Mouse (Mus musculus): ENCODE measurements at regions not wholly inside any gene's neighbourhood (a gene's known extent, or its start where the extent isn't known, plus 50 kb on each side); places are given as distances from the start of the nearest gene placed in this dataset.

GRCm38 (mm10) chr4:52265196-52265595 lies 173.8 kb upstream of the Smc2 start:
- Histone ChIP-seq H3K4me2 (replicated peaks) (no peak overlapping the region), H3K27me3 (no peaks in the 10 kb centered on the region), H3K4me1 (peaks cover 3% of the 10 kb centered on the region; the same call in 1 of the 2 replicates), H3K4me3 (no peak overlapping the region), H3K36me3 (no peaks in the 10 kb centered on the region), H3K9me3 (no peaks in the 10 kb centered on the region), H3K9ac (replicated peaks) (no peak overlapping the region), H3K27ac (replicated peaks) (no peak overlapping the region)
- 29% methylated on average over 2 of the region's 2 CpGs for WGBS
- 0 out of 2 replicates have a peak, but pooled peaks have one; percentile 38 for ATAC-seq (replicated peaks)

DNA sequence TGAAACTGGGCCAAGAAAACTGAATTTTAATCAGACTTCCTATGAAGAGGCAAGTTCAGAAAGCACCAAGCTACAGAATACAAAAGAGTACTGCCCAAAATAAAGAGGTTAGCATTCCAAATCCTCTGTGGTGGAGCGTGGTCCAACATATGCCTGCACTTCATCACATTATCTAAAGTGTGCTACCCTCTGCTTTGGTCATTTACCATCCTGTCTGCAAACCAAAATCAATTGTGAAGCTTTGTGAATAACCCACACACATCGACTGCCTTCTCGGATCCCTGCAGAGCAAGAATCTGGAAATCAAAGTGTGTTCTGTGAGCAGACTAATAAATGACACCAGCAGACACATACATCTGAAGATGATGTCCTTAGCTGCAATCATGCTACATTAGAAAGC lies 156.6 kb upstream of the Smc2 start:
- no peaks in the 10 kb centered on the region for H3K27me3 ChIP-seq
- no peak overlapping the region for H3K9ac ChIP-seq (replicated peaks)
- H3K27ac ChIP-seq (replicated peaks): no peak overlapping the region
- no peaks in the 10 kb centered on the region for H3K36me3 ChIP-seq
- H3K4me2 ChIP-seq (replicated peaks): no peak overlapping the region
- H3K9me3 ChIP-seq: no peaks in the 10 kb centered on the region
- H3K4me1 ChIP-seq: no peaks in the 10 kb centered on the region
- 28% methylated on average over 3 of the region's 3 CpGs for WGBS
- 0 out of 2 replicates have a peak, but pooled peaks have one; percentile 41 for ATAC-seq (replicated peaks)
- H3K4me3 ChIP-seq: no peak overlapping the region

DNA sequence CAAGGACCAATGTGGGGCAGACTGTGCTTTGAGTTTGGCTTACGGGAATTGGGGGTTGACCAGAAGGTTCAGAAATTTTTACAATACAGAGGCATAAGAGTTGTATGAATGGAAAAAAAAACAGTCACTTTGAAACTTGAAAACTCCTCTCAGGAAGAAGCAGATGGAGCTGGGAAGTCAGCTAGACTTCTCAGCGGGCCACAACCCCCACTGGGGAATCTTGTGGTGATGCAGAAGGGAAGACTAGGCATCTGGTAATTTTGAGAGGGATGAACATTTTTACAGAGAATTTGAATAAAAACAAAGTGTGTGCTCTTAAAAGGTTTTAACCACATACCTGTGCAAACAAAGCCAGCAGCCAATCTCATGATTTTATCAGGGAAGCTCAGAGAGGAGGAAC lies 154.1 kb upstream of the Smc2 start:
- WGBS: 76% methylated on average over 2 of the region's 2 CpGs
- Histone ChIP-seq H3K36me3 (no peaks in the 10 kb centered on the region), H3K27me3 (no peaks in the 10 kb centered on the region), H3K9me3 (no peaks in the 10 kb centered on the region), H3K4me2 (replicated peaks) (no peak overlapping the region), H3K27ac (replicated peaks) (no peak overlapping the region), H3K4me3 (no peak overlapping the region), H3K9ac (replicated peaks) (no peak overlapping the region), H3K4me1 (no peaks in the 10 kb centered on the region)
- no peak for ATAC-seq (replicated peaks)

DNA sequence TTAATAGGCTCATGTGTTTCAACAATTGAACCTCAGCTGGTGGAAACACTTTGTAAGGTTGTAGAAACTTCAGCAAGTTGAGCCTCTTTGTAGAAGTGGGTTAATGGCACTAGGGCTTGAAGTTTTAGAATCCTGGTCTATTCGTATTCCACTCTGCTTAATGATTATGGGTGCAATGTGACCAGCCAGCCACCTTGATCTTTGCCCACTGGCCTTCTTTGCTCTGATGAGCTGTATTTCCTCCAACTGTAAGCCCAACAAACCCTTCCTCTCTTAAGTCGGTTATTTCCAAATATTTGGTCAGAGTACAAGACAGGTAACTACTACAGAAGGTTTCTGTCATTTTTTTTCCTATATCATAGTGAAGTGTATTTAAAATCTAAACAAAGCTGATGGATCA lies 145.4 kb upstream of the Smc2 start:
- Histone ChIP-seq H3K4me1 (no peaks in the 10 kb centered on the region), H3K27ac (replicated peaks) (no peak overlapping the region), H3K4me2 (replicated peaks) (no peak overlapping the region), H3K9ac (replicated peaks) (no peak overlapping the region), H3K4me3 (no peak overlapping the region), H3K36me3 (no peaks in the 10 kb centered on the region), H3K9me3 (no peaks in the 10 kb centered on the region), H3K27me3 (no peaks in the 10 kb centered on the region)
- ATAC-seq (replicated peaks): no peak
- WGBS: 87% methylated on average over 2 of the region's 2 CpGs

- Histone ChIP-seq H3K4me1 (no peaks in the 10 kb centered on the region), H3K27me3 (no peaks in the 10 kb centered on the region), H3K9me3 (no peaks in the 10 kb centered on the region), H3K36me3 (no peaks in the 10 kb centered on the region), H3K9ac (replicated peaks) (no peak overlapping the region), H3K4me3 (no peak overlapping the region), H3K4me2 (replicated peaks) (no peak overlapping the region), H3K27ac (replicated peaks) (no peak overlapping the region)
- 50% methylated on average over 3 of the region's 3 CpGs for WGBS
- no peak for ATAC-seq (replicated peaks)
These were observed 139.8 kb upstream of the Smc2 start for GRCm38 (mm10) chr4:52299226-52299625.

DNA sequence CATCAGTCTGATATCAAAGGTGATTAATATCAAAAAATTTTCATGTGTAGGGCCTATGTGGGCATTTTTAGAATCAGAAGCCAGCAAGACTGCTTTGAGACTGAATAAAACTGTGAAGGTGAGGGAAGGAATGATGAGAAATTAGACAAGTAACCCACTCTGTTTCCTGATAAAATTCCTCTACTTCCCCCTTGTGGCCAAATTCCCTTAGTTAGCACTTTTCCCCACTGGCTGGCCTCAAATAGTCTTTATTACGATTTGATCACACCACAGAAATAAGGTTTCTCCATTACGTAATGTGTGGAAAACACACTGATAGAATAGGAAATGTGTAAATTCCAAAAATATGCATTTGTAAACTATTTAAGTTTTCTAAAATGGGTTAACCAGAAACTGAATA lies 137.4 kb upstream of the Smc2 start:
- Histone ChIP-seq H3K4me1 (no peaks in the 10 kb centered on the region), H3K36me3 (no peaks in the 10 kb centered on the region), H3K9ac (replicated peaks) (no peak overlapping the region), H3K4me3 (no peak overlapping the region), H3K9me3 (no peaks in the 10 kb centered on the region), H3K4me2 (replicated peaks) (no peak overlapping the region), H3K27ac (replicated peaks) (no peak overlapping the region), H3K27me3 (no peaks in the 10 kb centered on the region)
- no peak for ATAC-seq (replicated peaks)
- WGBS: 67% methylated on average over 2 of the region's 2 CpGs

DNA sequence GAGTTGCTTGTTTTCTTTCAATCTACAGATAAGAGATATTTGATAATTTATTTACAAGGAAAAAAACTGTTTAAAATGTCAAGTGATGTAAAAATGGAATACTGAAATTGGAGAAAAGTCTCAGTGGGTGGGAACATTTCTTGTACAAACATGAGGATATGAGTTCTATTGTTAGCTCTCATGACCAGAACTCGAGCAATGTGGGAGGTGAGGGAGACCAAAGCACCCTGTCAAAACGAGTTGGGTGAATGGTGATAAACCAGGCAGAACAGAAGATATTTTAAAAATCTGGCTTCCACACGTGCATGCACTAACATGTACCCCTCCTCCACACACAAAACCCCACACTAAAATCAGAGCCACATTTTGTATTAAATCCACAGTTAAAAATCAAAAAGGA lies 114.7 kb upstream of the Smc2 start:
- Histone ChIP-seq H3K4me2 (replicated peaks) (no peak overlapping the region), H3K27ac (replicated peaks) (no peak overlapping the region), H3K27me3 (no peaks in the 10 kb centered on the region), H3K4me1 (no peaks in the 10 kb centered on the region), H3K9me3 (no peaks in the 10 kb centered on the region), H3K36me3 (no peaks in the 10 kb centered on the region), H3K4me3 (no peak overlapping the region), H3K9ac (replicated peaks) (no peak overlapping the region)
- ATAC-seq (replicated peaks): no peak
- WGBS: 62% methylated on average over 3 of the region's 3 CpGs

DNA sequence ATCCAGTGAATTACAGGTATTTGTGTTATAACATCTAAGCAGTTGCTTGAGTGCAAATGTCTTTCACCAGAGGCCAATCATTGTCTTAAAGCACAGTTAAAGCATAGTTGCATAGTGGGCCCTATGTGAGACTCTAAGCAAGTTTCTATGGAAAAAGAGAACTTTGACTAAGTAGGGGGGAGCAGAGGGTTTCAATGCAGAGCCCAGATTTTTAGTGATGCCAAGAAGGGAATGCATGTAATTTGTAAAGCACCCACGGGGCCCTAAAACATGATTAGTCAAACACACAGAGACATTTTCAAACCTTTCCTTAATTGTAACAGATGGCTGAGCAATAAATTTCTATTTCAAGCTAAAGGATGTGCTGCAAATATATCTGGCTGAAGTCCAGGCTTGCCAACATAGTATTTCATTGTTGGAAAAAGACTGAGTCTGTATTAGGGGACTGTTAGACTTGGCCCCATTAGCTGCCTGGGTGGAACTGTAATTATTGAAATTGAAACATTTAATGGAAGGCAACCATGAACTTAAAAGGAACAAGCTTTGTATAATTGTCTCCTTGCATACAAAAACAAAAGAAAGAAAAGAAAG lies 107.6 kb upstream of the Smc2 start:
- Histone ChIP-seq H3K9ac (replicated peaks) (no peak overlapping the region), H3K36me3 (no peaks in the 10 kb centered on the region), H3K9me3 (no peaks in the 10 kb centered on the region), H3K27ac (replicated peaks) (no peak overlapping the region), H3K4me3 (no peak overlapping the region), H3K4me1 (peaks cover 4% of the 10 kb centered on the region; the same call in 1 of the 2 replicates), H3K4me2 (replicated peaks) (no peak overlapping the region), H3K27me3 (no peaks in the 10 kb centered on the region)
- 22% methylated on average over 1 of the region's 1 CpGs for WGBS
- peak; percentile 74; the same call in 1 of the 2 replicates for ATAC-seq (replicated peaks)

DNA sequence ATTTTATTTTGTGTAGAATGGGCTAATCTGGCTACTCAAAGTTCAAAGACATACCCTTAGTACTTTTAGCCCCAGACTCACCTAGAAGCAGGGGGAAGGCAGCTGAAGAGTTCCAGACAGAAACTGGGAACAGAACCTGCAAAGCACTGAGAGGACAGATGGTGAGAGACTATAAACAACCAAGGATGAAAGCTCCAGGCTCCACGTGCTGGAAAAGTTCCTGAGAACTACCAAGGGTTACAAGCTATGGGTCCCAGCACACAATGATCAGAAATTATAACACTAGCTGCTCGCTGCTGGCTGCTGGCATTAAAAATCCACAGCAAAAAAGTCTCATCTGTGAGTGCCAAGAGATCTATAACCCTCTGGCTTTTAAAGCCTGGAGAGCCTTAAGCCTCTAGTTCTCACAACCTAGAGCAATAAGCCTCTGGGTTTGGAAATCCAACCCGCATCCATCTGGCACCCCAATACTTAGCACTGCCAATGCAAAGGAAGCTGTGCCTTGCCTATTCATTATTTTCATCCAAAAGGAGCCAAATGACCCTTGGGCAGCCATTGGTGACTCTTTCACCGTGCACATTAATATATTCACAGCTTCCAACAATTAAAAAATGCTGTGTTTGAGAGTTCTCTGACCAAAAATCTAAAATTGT lies 102.6 kb upstream of the Smc2 start:
- no peak for ATAC-seq (replicated peaks)

DNA sequence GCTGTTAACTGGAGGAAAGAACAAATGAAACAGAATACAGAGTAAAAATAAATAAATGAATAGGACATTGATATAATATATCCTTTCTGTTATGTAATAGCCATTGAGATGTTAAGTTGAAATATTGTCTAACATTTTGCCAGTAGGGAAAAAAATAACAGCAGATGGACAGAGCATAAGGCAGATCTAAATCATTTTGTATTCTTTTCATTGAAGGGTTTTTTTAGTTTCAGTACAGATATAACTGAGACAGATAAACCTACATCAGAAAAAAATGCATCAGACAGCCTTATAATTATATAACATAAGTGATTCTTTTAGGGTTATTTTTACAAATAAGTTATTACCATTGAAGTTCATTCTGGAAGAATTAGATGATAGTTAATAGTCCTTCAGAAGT lies 97.8 kb upstream of the Smc2 start:
- Histone ChIP-seq H3K4me1 (no peaks in the 10 kb centered on the region), H3K9me3 (no peaks in the 10 kb centered on the region), H3K4me3 (no peak overlapping the region), H3K27me3 (no peaks in the 10 kb centered on the region), H3K27ac (replicated peaks) (no peak overlapping the region), H3K9ac (replicated peaks) (no peak overlapping the region), H3K36me3 (no peaks in the 10 kb centered on the region), H3K4me2 (replicated peaks) (no peak overlapping the region)
- no peak for ATAC-seq (replicated peaks)

More for the DNA sequence above, 102.6 kb upstream of the Smc2 start:
- no peak overlapping the region for H3K4me2 ChIP-seq (replicated peaks)
- peaks cover 1% of the 10 kb centered on the region; the same call in 1 of the 2 replicates for H3K4me1 ChIP-seq
- H3K4me3 ChIP-seq: no peak overlapping the region
- 80% methylated on average over 4 of the region's 4 CpGs for WGBS
- no peak overlapping the region for H3K9ac ChIP-seq (replicated peaks)
- no peak overlapping the region for H3K27ac ChIP-seq (replicated peaks)
- no peaks in the 10 kb centered on the region for H3K36me3 ChIP-seq
- H3K9me3 ChIP-seq: no peaks in the 10 kb centered on the region
- H3K27me3 ChIP-seq: no peaks in the 10 kb centered on the region

DNA sequence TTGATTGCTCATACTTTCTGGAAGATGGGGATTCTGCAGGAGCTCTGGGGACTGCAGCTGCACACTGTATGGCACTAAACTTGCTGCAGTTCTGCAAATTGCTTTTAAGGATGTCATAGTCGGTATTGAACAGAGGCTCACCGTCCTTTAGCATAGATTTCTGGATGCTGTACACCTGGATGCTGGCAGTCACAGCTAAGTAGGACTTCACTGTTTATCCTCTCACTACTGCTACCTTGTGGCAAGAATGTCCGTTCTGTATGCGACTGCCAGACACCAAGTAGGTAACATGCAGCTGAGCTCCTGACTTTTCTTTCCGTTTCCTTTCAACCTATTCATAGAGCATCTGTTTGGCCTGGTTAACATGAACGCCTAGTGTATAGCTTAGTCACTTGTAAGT lies 77.3 kb upstream of the Smc2 start:
- H3K27ac ChIP-seq (replicated peaks): no peak overlapping the region
- no peaks in the 10 kb centered on the region for H3K9me3 ChIP-seq
- no peak overlapping the region for H3K4me3 ChIP-seq
- H3K27me3 ChIP-seq: no peaks in the 10 kb centered on the region
- H3K36me3 ChIP-seq: no peaks in the 10 kb centered on the region
- no peaks in the 10 kb centered on the region for H3K4me1 ChIP-seq
- ATAC-seq (replicated peaks): no peak
- H3K9ac ChIP-seq (replicated peaks): no peak overlapping the region
- WGBS: 60% methylated on average over 6 of the region's 6 CpGs
- H3K4me2 ChIP-seq (replicated peaks): no peak overlapping the region

GRCm38 (mm10) chr4:52365866-52366265 lies 73.2 kb upstream of the Smc2 start:
- WGBS: 56% methylated on average over 4 of the region's 4 CpGs
- no peak overlapping the region for H3K4me2 ChIP-seq (replicated peaks)
- ATAC-seq (replicated peaks): no peak

GRCm38 (mm10) chr4:52368527-52368926 lies 70.5 kb upstream of the Smc2 start:
- no peak overlapping the region for H3K9ac ChIP-seq (replicated peaks)
- no peak overlapping the region for H3K4me3 ChIP-seq
- 92% methylated on average over 3 of the region's 3 CpGs for WGBS
- H3K36me3 ChIP-seq: no peaks in the 10 kb centered on the region
- no peaks in the 10 kb centered on the region for H3K27me3 ChIP-seq
- no peak for ATAC-seq (replicated peaks)
- no peak overlapping the region for H3K4me2 ChIP-seq (replicated peaks)
- H3K9me3 ChIP-seq: no peaks in the 10 kb centered on the region
- H3K4me1 ChIP-seq: no peaks in the 10 kb centered on the region
- H3K27ac ChIP-seq (replicated peaks): no peak overlapping the region

More at GRCm38 (mm10) chr4:52365866-52366265, 73.2 kb upstream of the Smc2 start:
- no peaks in the 10 kb centered on the region for H3K4me1 ChIP-seq
- H3K9ac ChIP-seq (replicated peaks): no peak overlapping the region
- no peaks in the 10 kb centered on the region for H3K27me3 ChIP-seq
- no peak overlapping the region for H3K4me3 ChIP-seq
- H3K36me3 ChIP-seq: no peaks in the 10 kb centered on the region
- H3K27ac ChIP-seq (replicated peaks): no peak overlapping the region
- no peaks in the 10 kb centered on the region for H3K9me3 ChIP-seq
